Mouse (Mus musculus): ENCODE results near the gene Crygb.
"Not testable (repeated sequence)": the region's sequence is repeated elsewhere in the genome, so short reads cannot be mapped to it uniquely, and the experiment has no call there.

Crygb gene

GRCm38 (mm10) chr1:65073589-65073988, 8.5 kb downstream of the Crygb start, which contains the start of gene Crygc:
Crygc (minus strand) TSS chr1:65073689.
- DNase-seq (ENCODE audit: low read depth, low spot score), result no peak

DNA sequence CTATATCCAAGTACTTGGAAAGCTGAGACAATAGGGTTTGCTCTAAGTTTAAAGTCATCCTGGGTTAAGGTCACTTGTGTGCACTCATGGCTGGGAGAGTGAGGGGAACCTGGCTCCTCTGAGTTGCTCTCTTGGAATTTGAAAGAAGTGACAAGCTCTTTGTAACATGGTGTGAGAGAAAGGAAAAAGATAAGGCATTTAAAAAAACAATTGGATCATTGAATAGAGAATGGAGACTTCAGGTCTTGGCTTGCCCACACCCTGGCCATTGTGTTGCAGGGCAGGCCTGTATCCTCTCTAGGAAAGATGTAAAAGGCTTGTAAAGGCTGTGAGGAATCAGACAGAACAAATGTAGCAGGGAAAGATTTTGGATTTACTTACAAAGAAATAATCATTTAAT, 14.2 kb downstream of the Crygb start:
- peak; percentile 77 for DNase-seq (ENCODE audit: low read depth, low spot score)

GRCm38 (mm10) chr1:65064201-65064600, 17.9 kb downstream of the Crygb start:
- DNase-seq (ENCODE audit: low read depth, low spot score), result no peak

DNA sequence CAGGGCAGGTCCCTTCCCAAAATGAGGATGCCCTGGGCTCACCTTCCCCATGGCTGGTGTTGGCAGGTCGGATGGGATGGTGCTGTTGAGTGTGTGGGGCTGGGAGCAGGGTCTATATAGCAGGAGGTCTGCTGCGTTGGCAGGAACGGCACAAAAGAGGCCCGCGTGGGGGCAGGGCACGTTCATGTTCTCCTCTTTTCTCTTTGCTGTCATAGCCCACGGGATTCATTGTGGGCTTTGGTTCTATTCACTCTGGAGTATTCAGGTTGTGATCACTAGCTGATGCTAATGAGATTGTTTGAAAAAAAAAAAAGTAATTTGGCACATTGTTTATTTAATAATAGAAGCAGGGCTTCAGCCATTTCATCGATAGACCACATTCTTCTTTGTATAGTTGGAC, 18.7 kb downstream of the Crygb start, which contains the start of gene Crygd:
Gene Crygd (minus strand): TSS at position 101 of the 400 bp plus-strand sequence.
- no peak for DNase-seq (ENCODE audit: low read depth, low spot score)

- DNase-seq (ENCODE audit: low read depth, low spot score), result peak; percentile 53
These were observed 29.9 kb downstream of the Crygb start for GRCm38 (mm10) chr1:65052140-65052539.

- peak; percentile 55 for DNase-seq (ENCODE audit: low read depth, low spot score)
These were observed 30.4 kb downstream of the Crygb start for GRCm38 (mm10) chr1:65051696-65052095.

DNA sequence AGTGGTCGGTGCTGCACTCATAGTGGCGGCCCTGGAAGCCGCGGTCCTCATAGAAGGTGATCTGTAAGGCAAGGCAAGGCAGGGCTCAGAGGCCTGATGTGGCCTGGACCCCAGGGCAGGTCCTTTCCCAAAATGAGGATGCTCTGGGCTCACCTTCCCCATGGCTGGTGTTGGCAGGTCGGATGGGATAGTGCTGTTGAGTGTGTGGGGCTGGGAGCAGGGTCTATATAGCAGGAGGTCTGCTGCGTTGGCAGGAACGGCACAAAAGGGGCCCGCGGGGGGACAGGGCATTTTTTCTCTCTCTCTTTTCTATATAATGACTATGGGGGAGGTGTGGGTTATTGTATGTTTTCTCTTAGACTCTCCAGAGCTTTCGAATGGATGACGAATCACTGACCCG, 31.1 kb downstream of the Crygb start, which contains the start of gene Cryge:
Gene Cryge (minus strand): TSS at position 198 of the 400 bp plus-strand sequence.
- not testable (repeated sequence) for DNase-seq (ENCODE audit: low read depth, low spot score)

GRCm38 (mm10) chr1:65048781-65049180, 33.3 kb downstream of the Crygb start:
- peak; percentile 52 for DNase-seq (ENCODE audit: low read depth, low spot score)

DNA sequence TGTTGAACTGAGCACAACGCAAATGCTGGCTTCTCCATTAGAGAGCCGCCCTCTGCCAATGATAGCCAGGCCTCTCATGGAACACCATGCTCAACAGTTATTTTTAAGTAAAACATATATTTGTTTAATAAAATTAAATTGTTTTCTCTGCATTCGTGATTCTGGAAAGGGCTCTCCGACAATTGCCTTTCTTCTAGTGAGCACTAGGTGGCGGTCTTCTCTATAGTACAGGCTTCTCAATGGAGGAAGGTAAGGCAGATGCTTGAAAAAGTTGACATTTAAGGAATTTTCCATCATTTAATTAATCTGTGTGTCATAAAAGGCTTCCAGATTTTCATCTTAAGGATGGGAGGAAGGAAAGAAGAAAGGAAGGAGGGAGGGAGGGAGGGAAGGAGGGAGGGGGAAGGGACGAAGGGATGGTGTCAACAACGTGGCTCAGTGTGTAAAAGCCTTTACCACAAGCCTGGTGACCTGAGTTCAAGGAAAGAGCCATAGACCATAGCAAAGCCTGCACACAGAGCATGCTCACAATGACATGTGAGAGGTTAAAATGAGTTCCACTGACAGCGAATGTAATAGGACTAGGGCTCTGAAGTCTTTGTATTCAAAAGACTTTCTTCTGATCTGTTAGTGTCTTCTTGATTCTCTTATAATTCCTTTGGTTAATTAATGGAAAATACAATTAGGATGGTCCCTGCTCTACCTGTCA, 35.5 kb downstream of the Crygb start:
- peak; percentile 47 for DNase-seq (ENCODE audit: low read depth, low spot score)

DNA sequence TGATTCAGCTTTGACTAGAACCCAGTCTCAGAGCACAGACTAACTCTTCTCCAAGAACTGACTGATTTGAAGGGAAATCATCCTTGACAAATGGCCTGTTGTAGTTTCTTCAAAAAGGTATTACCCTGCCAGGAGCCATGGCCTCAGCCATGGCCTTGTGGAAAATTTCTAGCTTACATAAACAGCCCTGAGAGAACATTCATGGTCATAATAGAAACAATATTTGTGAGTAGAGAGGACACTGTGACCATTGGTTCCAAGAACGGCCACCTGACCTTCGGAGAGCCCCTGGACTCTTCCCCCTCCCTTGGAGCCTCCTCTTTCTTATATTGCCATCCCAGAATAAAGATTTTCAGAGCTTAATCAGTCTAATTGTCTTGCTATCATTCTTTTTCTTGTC, 38.7 kb downstream of the Crygb start:
- DNase-seq (ENCODE audit: low read depth, low spot score), result no peak

DNA sequence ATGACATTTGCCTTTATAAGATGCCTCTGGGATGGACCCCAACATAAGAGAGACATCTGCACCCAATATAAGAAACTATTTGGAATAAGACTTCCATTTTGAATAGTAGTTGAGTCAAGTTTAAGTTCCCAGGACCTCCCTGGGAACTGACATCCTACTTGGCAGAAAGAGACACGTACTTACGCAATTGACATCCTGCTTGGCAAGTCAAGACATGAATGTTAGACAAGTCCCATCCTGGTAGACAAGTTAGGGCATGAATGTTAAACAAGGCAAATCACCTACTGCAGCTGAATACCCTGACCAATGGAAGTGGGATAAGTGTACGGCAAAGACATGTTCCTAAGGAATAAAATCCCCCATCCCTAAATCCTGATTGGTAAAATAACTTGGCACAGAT, 40.3 kb downstream of the Crygb start:
- DNase-seq (ENCODE audit: low read depth, low spot score), result no peak

GRCm38 (mm10) chr1:65040806-65041205, 41.3 kb downstream of the Crygb start:
- DNase-seq (ENCODE audit: low read depth, low spot score), result peak; percentile 83

- DNase-seq (ENCODE audit: low read depth, low spot score), result no peak
These were observed 42.4 kb downstream of the Crygb start for GRCm38 (mm10) chr1:65039679-65040078.

DNA sequence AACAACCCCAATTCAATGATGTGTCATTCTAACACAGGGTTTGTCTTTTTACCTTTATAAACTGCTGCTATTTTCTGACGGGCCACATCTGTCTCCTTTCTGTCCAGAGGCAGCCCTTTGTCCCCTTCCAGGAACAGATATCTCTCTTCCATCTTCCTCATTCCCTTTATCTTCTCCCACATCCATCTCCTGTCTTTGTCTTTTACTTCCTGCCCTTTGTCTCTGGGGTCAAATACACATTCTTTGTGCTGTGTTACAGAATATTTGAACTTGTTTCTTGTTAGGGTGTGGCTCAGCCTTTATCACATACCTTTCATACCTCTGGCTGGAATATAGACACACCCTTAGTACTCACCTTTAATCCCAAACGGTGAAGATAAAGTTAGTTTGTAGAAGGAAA, 44.5 kb downstream of the Crygb start:
- DNase-seq (ENCODE audit: low read depth, low spot score), result peak; percentile 90

DNA sequence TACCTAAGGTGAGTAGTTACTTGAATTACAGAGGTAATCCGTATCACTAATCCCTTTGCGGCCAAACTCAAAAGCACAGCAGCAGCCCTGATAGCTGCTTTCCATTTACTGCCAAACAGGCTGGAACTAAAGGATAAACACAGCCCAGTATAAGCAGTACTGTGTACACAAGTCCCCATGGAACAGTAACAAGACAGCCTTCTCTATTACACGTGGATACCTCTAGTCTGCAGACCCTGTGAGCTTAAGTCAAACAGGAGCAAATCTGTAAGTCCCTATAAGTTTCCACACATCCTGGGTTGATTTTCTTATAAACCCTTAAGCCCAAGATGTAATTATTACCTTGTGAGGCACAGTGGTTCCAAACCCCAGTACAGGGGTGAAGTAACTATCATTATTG, 46.6 kb downstream of the Crygb start:
- no peak for DNase-seq (ENCODE audit: low read depth, low spot score)

DNA sequence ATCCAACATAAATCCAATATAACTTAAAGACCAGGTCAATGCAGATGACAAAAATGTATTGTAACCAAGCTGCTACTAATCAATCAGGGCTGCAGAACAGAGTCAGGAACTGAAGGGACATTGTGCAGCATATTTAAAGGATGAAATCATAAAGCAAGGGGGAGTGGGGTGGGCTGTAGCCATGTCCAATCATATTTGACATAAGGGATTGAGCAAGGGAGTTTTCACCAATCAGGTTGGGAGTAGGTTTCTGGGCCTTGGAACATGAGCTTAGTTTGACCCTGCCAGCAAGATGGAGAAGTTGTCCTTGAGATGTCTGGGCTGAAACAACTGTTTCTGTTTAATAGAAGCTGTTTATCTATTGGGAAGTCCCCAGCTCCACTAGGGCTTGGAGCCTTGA, 49.4 kb downstream of the Crygb start, which contains the start of gene Akr1cl:
Gene Akr1cl (minus strand): TSS at position 119 of the 400 bp plus-strand sequence.
- DNase-seq (ENCODE audit: low read depth, low spot score), result no peak
